Mouse (Mus musculus): ENCODE results near the gene Klf17.
A peak's percentile ranks its signal among the peaks of the same experiment; 100 is the strongest.
"Not testable (repeated sequence)": the region's sequence is repeated elsewhere in the genome, so short reads cannot be mapped to it uniquely, and the experiment has no call there.

The Klf17 gene

DNA sequence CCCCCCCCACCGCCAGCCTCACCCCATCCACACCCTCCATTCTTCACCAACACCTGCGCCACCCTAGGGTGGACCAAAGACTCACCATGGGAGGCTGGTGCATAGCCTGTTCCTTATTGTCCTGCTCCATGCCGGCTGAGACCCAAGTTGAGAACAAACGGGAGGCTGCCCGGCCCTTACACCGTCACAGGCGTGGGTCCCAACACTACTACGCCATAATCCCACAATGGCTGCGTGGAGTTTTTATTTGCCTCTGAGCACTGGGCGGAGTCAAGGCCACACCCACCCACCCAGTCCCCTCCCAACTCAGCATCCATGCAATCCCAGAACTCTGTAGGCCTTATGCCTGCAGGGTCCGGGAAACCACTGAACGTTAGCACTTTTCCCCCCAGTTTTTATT is at the start of gene Klf17:
Gene Klf17 (minus strand): TSS at position 233 of the 400 bp plus-strand sequence.
- no peak for DNase-seq (ENCODE audit: low spot score)

GRCm38 (mm10) chr4:117814333-117814732 is 48.9 kb upstream of the Klf17 start:
- no peak for DNase-seq (ENCODE audit: low spot score)

DNA sequence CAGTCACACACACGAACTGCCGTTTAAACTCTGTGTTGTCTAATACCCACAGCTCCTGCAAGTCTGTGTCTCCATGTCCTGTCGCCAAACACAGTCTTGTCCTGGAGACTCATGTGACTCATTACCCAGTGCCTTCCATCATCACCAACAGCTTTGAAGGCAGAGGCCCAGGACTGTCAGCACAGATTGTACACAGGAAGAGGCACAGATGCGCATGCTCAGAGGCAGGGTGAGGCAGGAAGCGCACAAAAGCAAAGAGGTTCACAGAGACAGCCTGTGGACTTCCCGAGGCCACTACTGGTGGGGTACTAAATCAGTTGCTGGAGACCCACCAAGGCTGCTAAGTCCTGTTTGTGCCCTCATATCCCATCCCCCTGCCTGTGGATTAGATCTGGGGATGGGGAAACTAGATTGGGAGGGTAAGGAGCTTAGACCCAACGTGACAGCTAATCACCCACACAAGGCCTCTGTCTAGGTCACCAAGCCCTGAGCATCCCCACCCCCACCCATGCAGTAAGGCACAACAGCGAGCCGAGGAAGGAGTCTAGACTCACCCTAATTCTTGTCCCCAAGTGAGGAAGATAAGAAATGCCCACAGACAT is 48.2 kb upstream of the Klf17 start:
- peak; percentile 25 for DNase-seq (ENCODE audit: low spot score)

GRCm38 (mm10) chr4:117810933-117811332 is 45.5 kb upstream of the Klf17 start:
- no peak for DNase-seq (ENCODE audit: low spot score)

- no peak for DNase-seq (ENCODE audit: low spot score)
Observed at GRCm38 (mm10) chr4:117806992-117807391, 41.5 kb upstream of the Klf17 start.

DNA sequence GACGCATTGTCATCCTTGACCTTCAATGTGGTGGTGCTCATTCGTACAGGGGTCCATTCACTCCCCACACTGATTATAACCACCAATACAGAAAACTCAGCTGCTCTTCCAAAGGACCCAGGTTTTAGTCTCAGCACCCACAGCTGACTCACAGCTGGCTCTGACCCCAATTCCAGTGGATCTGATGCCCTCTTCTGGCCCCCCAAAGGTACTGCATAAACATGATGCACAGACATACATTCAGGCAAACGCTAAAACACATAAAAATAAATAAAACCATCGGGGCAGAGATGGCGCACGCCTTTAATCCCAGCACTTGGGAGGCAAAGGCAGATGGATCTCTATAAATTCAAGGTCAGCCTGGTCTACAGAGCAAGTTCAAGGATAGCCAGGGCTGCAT is 34.5 kb upstream of the Klf17 start:
- DNase-seq (ENCODE audit: low spot score) = no peak

DNA sequence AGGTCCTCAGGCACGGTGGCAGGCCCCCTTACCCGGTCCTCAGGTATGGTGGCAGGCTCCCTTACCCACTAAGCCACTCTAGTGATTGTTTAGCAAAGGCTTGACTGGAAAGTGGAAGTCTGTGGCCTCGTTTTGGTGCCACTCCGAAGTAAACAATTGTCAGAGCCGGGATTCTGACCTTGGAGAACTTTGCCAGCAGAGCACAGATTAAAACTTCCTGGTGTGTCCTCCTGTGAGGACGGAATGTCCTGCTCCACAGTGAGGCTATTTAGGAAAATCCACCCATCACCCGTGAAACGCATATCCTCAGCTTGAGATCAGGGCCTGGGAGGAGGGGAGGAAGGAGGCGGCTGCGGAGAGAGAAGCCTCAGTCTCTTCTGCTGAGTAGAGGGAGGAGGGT is 22.9 kb upstream of the Klf17 start:
- no peak for DNase-seq (ENCODE audit: low spot score)

- DNase-seq (ENCODE audit: low spot score) = peak; percentile 65
Observed at GRCm38 (mm10) chr4:117786963-117787362, 21.5 kb upstream of the Klf17 start.

- no peak for DNase-seq (ENCODE audit: low spot score)
Observed at GRCm38 (mm10) chr4:117782908-117783307, 17.5 kb upstream of the Klf17 start.

- DNase-seq (ENCODE audit: low spot score) = no peak
Observed at GRCm38 (mm10) chr4:117772960-117773359, 7.5 kb upstream of the Klf17 start.

- DNase-seq (ENCODE audit: low spot score) = peak; percentile 71
Observed at GRCm38 (mm10) chr4:117770935-117771334, 5.5 kb upstream of the Klf17 start.

DNA sequence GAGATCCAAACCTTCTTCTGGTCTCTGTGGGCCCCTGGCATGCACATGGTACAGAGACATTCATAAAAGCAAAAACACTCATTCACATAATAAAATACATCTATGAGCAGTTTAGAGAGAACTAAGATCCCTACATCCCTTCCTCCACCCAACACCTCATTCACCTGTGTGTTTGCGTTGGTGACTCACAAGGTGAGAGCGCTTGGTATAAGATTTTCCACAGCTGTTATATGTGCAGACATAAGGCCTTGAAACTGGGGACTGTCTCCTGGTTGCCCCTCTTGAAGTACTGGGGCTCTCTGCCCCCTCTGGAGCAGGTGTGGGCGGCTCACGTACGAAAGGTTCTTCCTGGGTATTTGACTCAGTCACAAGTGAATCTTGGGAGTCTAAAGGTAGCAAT is 5.3 kb downstream of the Klf17 start:
- no peak for DNase-seq (ENCODE audit: low spot score)

GRCm38 (mm10) chr4:117752469-117752868 is 13.0 kb downstream of the Klf17 start:
- not testable (repeated sequence) for DNase-seq (ENCODE audit: low spot score)

DNA sequence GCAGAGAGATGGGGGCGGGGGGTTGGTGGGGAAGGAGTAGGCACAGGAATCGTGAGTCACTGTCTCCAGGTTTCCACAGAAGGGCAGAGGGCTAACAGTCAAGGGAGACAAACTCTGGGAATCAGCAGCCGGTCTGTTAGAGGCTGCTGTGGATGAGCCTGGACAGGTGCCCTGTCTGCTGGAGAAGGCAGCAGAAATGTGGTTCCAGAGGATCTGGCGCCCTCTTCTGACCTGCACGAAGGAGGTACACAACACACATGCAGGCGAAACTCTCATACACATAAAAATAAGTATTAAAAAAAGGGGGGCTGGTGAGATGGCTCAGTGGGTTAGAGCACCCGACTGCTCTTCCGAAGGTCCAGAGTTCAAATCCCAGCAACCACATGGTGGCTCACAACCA is 27.9 kb downstream of the Klf17 start:
- peak; percentile 57 for DNase-seq (ENCODE audit: low spot score)

DNA sequence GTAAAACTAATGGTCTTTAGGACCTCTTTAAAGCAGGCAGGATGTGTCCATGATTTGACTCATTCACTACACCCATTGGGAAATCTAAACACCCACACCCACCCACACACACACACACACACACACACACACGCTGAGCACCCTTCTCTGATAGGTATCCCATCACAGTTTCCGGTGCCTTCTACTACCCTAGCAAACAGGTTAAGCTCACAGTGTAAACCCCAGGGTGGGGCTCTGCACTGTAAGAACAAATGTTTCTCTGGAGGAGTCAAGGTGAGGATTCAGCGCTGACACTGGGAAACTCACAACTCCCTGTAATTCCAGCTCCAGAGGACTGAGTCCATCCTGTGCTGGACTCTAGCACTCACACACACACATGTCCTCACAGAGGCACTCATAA is 33.5 kb downstream of the Klf17 start:
- no peak for DNase-seq (ENCODE audit: low spot score)

DNA sequence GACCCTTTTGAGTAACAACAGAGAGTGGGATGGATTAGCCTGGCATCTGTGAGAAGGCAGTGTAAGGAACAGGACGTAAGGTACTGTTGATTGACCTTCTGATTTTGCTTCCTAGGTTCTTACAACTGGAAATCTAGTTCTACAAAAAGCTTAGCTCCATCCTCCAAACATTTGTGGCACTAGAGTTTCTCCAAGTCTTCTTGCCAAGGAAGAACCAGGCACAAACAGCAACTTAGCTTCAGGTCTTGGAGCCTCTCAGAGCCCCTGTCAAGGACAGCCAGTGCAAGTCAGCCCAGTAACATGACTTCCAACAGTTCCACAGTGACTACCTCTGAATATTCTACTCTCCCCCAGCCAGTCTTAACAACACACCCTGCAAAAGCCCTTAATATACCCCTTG is 41.3 kb downstream of the Klf17 start, which contains the start of gene Gm12845:
Gene Gm12845 (plus strand): TSS at position 301 of the 400 bp plus-strand sequence.
- DNase-seq (ENCODE audit: low spot score) = no peak

GRCm38 (mm10) chr4:117713303-117714098 is 51.9 kb downstream of the Klf17 start:
- DNase-seq (ENCODE audit: low spot score) = no peak

DNA sequence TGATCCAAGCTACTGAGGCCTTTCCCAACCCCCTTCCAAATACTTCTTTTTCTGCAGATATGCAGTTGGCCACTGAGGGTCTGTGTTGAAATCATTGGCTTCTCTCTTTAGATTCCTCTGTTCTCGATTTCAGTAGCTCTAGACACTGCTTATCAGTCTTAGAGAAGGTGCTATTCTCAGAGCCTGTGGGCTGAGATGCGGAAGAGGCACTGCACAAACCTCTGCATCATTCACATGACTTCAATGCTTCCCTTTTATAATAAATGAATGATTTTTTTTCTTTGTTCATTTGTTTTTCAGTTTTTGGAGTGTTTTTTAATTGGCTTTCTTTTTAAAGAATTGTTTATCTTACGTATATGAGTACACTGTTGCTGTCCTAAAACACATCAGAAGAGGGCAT is 53.1 kb downstream of the Klf17 start:
- no peak for DNase-seq (ENCODE audit: low spot score)

DNA sequence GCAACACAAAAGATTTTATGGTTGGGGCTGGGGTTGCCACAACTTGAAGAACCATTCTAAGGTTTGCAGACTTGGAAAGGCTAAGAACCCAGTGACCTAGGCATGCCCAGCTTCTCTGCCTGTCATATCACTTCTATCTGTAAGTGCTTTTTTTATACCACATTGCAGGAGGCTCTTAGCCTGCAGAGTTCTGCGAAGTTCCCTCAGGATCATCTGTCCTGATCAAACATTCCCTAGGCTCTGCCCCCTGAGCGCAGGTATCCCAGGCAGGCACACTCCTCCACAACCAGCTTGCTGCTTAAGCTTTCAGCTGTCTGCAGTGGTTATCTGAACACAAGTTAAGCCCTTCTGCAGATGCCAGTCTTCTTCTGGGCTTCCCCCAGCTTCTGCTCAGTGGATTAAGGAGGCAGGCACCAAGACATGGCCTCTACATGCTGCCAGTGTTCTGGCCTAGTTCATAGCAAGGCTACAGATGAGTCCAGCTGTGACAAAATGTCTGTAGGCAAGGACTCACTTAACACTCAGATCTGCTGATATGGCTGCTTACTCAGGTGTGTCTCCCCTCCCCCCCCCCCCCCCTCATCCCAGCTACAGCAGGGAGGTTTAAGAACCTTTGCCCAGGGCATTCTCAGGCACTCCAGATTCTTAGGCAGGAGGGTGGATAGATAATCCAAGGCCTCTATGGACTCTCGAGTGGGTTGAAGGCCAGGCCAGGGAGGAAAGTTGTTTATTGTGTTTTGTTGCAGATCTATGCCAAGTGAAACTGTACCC is 56.5 kb downstream of the Klf17 start:
- DNase-seq (ENCODE audit: low spot score) = no peak

All from embryo, embryonic 10 days (tissue).